Mouse (Mus musculus) monocyte, adult 2 months (primary cell): ENCODE measurements around the gene Arid5a.

ENCODE experiments used
- DNase-seq, 2 experiments: peaks; one replicate each; pipeline ENCODE4 v3.0.0; 2022; ENCODE audit warnings: low spot score in 2 of 2, low read depth in 1 of 2

Gene Arid5a

GRCm38 (mm10) chr1:36323746-36324448 is 16.4 kb downstream of the Arid5a start:
- no peak for DNase-seq

DNA sequence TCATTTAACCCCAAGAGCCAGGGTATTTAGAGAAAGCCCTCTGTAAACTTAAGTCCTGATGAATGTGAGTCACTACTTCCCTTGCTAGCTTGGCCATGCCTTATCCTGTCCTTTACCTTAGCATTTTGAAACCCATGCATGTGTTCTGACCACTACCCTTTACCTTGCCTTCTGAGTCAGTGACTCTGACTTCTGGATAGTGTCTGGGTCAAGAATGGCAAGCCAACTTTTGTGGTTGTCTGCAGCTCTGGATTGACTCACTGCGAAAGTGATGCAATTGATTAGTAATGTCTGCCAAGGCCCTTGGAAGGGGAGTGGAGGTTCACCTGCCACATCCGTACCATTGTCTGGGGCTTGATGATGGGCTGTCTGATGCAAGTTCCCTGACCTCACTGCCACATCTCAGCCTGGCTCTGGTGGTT is 18.4 kb downstream of the Arid5a start:
- no peak for DNase-seq

DNA sequence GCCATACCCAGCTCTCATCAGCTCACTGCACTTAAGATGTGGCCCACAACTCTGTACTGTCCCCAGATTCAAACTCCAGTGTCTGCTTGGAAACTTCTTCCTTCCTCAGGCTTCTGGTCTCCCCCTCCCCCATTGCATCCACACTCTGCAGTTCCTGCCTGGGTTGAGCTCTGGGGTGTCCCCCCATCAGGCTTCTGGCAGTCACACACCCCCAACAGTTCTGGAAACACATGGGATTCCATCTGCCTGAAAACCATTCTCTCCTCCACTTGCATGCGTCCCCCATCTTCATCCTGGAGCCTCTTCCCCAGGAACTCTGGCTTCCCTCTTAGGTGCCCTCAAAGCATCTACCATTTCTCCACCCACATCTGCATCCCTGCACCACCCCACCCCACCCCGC is 19.3 kb downstream of the Arid5a start:
- no peak for DNase-seq

GRCm38 (mm10) chr1:36331743-36332142 is 24.2 kb downstream of the Arid5a start:
- no peak for DNase-seq

GRCm38 (mm10) chr1:36332955-36333887 is 25.7 kb downstream of the Arid5a start:
- DNase-seq = no peak

GRCm38 (mm10) chr1:36342547-36342946 is 35.0 kb downstream of the Arid5a start:
- DNase-seq = no peak

- DNase-seq = no peak
Measured at GRCm38 (mm10) chr1:36352351-36352750, 44.8 kb downstream of the Arid5a start.

DNA sequence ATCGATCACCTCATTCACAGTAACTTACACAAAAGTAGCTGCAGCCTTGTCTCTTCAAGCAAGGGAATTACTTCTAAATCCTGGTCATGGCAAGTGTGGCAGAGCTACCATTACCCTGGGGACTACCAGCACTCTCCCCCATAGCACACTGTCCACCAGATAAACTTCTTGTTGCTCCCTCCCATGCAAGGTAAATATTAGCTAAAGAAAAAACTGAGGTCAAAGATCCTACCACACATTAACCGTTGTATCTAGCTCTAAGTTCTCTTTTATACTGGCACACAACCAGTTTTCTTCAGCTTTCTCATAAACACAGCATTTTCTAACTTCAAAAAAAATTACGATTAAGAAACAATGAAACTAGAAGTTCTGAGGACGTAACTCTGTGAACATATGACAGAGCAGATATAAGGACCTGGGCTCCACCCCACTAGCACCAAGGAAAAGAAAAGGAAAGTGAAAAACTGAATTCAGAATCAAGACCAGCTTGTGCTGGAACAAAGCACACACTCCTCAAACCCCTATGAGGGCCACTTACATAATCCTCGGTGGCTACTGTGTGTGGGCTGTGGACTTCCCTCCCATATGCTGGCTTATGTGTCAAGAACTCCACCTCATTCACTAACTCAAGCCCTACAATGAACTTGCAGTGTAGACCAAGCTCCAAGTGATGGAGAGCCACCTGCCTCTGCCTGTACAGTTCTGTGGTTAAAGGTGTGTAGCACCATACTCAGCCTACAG is 49.6 kb downstream of the Arid5a start:
- no peak for DNase-seq

DNA sequence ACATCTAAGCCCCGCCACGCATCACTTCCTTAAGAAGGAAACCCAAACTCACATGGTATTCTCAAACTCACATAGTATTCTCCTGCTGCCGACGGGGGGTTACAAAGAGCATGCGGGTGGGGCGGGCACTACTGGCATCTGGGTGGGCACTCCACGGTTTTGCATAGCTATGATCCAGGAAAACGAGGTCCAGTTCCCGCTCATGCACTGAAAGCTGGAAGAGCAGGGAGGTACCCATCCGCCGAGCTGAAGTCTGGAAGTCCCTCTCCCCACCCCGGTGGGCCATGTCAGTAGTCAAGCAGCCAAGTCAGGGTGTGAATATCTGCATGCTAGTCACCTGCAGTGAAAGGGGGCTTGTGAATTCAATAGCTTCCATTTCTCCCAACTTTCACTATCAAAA is 60.2 kb downstream of the Arid5a start:
- DNase-seq = no peak

- DNase-seq = peak; percentile 2 to 14
Measured at GRCm38 (mm10) chr1:36368112-36368968, 60.8 kb downstream of the Arid5a start.

- peak; percentile 51 to 80 for DNase-seq
Measured at GRCm38 (mm10) chr1:36368969-36369645, 61.6 kb downstream of the Arid5a start, which contains the start of gene Kansl3. Gene Kansl3 (minus strand): TSS chr1:36369181.

- DNase-seq = no peak
Measured at GRCm38 (mm10) chr1:36370918-36371317, 63.4 kb downstream of the Arid5a start.

DNA sequence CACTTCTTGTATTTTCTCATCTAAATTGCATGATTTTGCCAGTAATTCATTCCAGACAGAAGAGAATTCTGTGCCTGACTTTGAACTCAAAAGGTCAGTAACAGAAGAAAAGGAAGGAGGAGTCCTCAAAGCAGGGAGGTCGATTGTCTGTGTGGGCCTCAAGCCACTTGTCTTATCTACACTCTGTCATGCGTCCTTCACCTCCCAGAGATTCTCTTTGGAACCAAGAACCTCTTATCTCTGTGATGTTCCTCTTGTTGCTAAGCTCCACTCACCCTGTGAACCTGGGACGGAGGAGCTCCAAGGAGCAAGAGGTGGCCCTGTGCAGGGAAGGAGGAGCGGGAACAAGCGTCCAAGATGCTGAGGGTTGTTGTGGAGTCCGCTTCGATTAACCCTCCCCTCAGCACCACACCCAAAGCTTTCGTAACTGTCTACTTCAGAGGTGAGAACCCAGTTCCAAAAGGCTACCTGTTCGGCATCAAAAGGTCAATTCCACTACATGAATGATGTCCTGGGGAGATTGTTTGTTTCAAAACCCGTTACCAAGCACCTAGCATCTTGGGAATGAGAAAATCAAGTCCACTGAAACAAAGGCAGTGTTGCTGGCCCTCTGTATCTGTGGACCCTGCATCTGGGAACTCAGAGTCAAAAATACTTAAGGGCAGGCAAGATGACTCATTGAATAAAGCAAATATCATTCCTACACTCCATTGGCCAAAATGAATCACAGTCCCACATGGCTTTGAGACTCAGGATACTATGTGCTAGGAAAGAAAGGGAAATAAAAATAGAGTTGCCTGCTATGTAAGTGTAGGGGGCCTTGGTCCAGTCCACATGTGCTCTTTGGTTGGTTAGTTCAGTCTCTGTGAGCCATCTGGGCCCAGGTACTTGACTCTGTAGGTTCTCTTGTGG is 64.7 kb downstream of the Arid5a start, which contains the start of gene Fer1l5:
Fer1l5 (plus strand) TSS at position 358 of the 912 bp plus-strand sequence.
- DNase-seq = no peak
